Comparison of ENCODE assay signal across 11 mouse cellular contexts in genomic region chr14:25787387-25787910, GRCm38 (mm10). TPM values are rescaled to one million over a fixed set of nuclear protein-coding genes. Genes with fewer than 3 reads are reported as not detected.
DNase-seq lines count a peak whose midpoint lies in the region; ATAC-seq and TF ChIP-seq lines count a peak whose summit lies in the region.
"Had no signal": no experiment of that assay in that cellular context is flagged by ENCODE, and none has a peak within 500 bp of the region (broad histone marks: within the 10 kb centered on the region; RNA-seq: fewer than 3 reads in every experiment).

No protein-coding gene starts in this region.

- no peak overlapping the region for H3K9ac ChIP-seq in embryonic facial prominence, embryonic 13.5 days
- no peak overlapping the region for H3K9ac ChIP-seq in MEL (ENCODE audit: control insufficient read depth, low read depth, low read length, poor library complexity, severe bottlenecking)
- no peak overlapping the region for H3K9ac ChIP-seq in limb, embryonic 15.5 days

- no peaks in the 10 kb centered on the region for H3K27me3 ChIP-seq in embryonic facial prominence, embryonic 13.5 days
- 0 out of 2 replicates have a peak, but pooled peaks cover 4% of the 10 kb centered on the region for H3K27me3 ChIP-seq in embryonic facial prominence, embryonic 10.5 days (replicated peaks; ENCODE audit: low read depth, poor library complexity, severe bottlenecking)
- peaks cover 2% of the 10 kb centered on the region in 2 experiments; a peak in 1 of 4 replicates for H3K27me3 ChIP-seq in MEL (ENCODE audit: control insufficient read depth in 1 of 2, insufficient read depth in 2 of 2, low read length in 2 of 2)
- H3K27me3 ChIP-seq in limb, embryonic 15.5 days: no peaks in the 10 kb centered on the region

- H3K36me3 ChIP-seq in embryonic facial prominence, embryonic 13.5 days: no peaks in the 10 kb centered on the region
- no peaks in the 10 kb centered on the region for H3K36me3 ChIP-seq in embryonic facial prominence, embryonic 10.5 days (replicated peaks)
- H3K36me3 ChIP-seq in MEL (ENCODE audit: control insufficient read depth in 1 of 2, insufficient read depth in 2 of 2, low read length in 2 of 2): peaks cover 0 to 15% of the 10 kb centered on the region in 2 experiments; a peak in 2 of 4 replicates
- no peaks in the 10 kb centered on the region for H3K36me3 ChIP-seq in limb, embryonic 15.5 days

- no peak for TF ChIP-seq CTCF in MEL (IDR thresholded peaks at IDR 0.05 in 2 of 3, conservative IDR thresholded peaks at IDR 0.05 in 1 of 3; ENCODE audit: control insufficient read depth in 1 of 3, insufficient read depth in 1 of 3, low read depth in 2 of 3, low read length in 3 of 3, poor library complexity in 1 of 3, severe bottlenecking in 1 of 3)

- TF ChIP-seq RAD21 in MEL (IDR thresholded peaks at IDR 0.05; ENCODE audit: low read depth, low read length): no peak

- TF ChIP-seq EP300 in MEL (IDR thresholded peaks at IDR 0.05; ENCODE audit: low read depth in 1 of 2, low read length in 2 of 2): no peak

- H3K4me2 ChIP-seq in embryonic facial prominence, embryonic 13.5 days: no peak overlapping the region
- H3K4me2 ChIP-seq in limb, embryonic 15.5 days: 0 out of 2 replicates have a peak overlapping the region, but pooled peaks have one; percentile 20

- no peak overlapping the region for H3K4me3 ChIP-seq in embryonic facial prominence, embryonic 13.5 days
- H3K4me3 ChIP-seq in embryonic facial prominence, embryonic 10.5 days: no peak overlapping the region
- H3K4me3 ChIP-seq in MEL (ENCODE audit: control insufficient read depth in 1 of 2, insufficient read depth in 1 of 2, low read depth in 2 of 2, low read length in 2 of 2): no peak overlapping the region
- H3K4me3 ChIP-seq in limb, embryonic 15.5 days: no peak overlapping the region

- H3K79me2 ChIP-seq in MEL (ENCODE audit: control insufficient read depth, insufficient read depth, low read length, poor library complexity): no peaks in the 10 kb centered on the region

- WGBS in embryonic facial prominence, embryonic 13.5 days: 48% methylated on average over 12 of the region's 12 CpGs
- WGBS in embryonic facial prominence, embryonic 10.5 days: 75% methylated on average over 12 of the region's 12 CpGs
- WGBS in limb, embryonic 15.5 days: 41% methylated on average over 12 of the region's 12 CpGs

- H3K9me3 ChIP-seq in embryonic facial prominence, embryonic 13.5 days: no peaks in the 10 kb centered on the region
- H3K9me3 ChIP-seq in embryonic facial prominence, embryonic 10.5 days: no peaks in the 10 kb centered on the region
- H3K9me3 ChIP-seq in MEL (replicated peaks; ENCODE audit: insufficient read depth, low read length): no peaks in the 10 kb centered on the region
- no peaks in the 10 kb centered on the region for H3K9me3 ChIP-seq in limb, embryonic 15.5 days

- no peak for TF ChIP-seq POLR2A in MEL (IDR thresholded peaks at IDR 0.05; ENCODE audit: control insufficient read depth in 1 of 2, insufficient read depth in 1 of 2, low read depth in 1 of 2, low read length in 2 of 2, poor library complexity in 1 of 2)

- no peak for DNase-seq in embryonic facial prominence, embryonic 10.5 days (ENCODE audit: low spot score)
- peak; percentile 25 for DNase-seq in kidney, postnatal 10 days
- DNase-seq in kidney, adult 9 months: no peak
- DNase-seq in MEL (ENCODE audit: low read depth, low spot score): no peak
- DNase-seq in adrenal gland, postnatal 4 days (ENCODE audit: low spot score in 2 of 2): no peak
- DNase-seq: cerebellum, adult 8-10 months; embryo, embryonic 11 days; thymus, postnatal 14 days had no signal

- H3K27ac ChIP-seq in embryonic facial prominence, embryonic 13.5 days: 0 out of 2 replicates have a peak overlapping the region, but pooled peaks have one; percentile 11
- no peak overlapping the region for H3K27ac ChIP-seq in embryonic facial prominence, embryonic 10.5 days (replicated peaks)
- H3K27ac ChIP-seq in MEL (ENCODE audit: control insufficient read depth, low read depth, low read length): peak overlapping the region; percentile 64; the same call in 1 of the 2 replicates
- peak overlapping the region; percentile 74 for H3K27ac ChIP-seq in limb, embryonic 15.5 days

- peaks cover 23% of the 10 kb centered on the region for H3K4me1 ChIP-seq in embryonic facial prominence, embryonic 13.5 days
- peaks cover 28% of the 10 kb centered on the region for H3K4me1 ChIP-seq in embryonic facial prominence, embryonic 10.5 days
- H3K4me1 ChIP-seq in MEL (ENCODE audit: control insufficient read depth in 1 of 2, insufficient read depth in 2 of 2, low read length in 2 of 2): peaks cover 21 to 35% of the 10 kb centered on the region in 2 experiments
- H3K4me1 ChIP-seq in limb, embryonic 15.5 days: peaks cover 24% of the 10 kb centered on the region

- no peak for ATAC-seq in embryonic facial prominence, embryonic 13.5 days (ENCODE audit: insufficient number of reproducible peaks, insufficient read depth, low FRiP score, low TSS enrichment, low read depth)
- no peak for ATAC-seq in limb, embryonic 15.5 days (ENCODE audit: insufficient number of reproducible peaks, low FRiP score, low TSS enrichment, low read depth)
- no peak for ATAC-seq in granulocyte monocyte progenitor cell, adult 5-6 weeks (replicated peaks; ENCODE audit: poor library complexity, severe bottlenecking)

TF ChIP-seq in MEL, 35 proteins besides CTCF, POLR2A, EP300 and RAD21:
- TF ChIP-seq CHD2 (IDR thresholded peaks at IDR 0.05; ENCODE audit: low read length) (no peak), RCOR1 (IDR thresholded peaks at IDR 0.05; ENCODE audit: low read depth, low read length) (no peak)

RNA-seq across cellular contexts. Expression of gene Zcchc24, which starts 18.6 kb away (rescaled TPM):
- 29.4 and 32.7 TPM in 2 replicates for polyA plus RNA-seq in embryonic facial prominence, embryonic 13.5 days (2015; fragmentation: Nextera tagmentation; extraction: Ambion mirVana)
- polyA plus RNA-seq in embryonic facial prominence, embryonic 10.5 days (2016; fragmentation: Nextera tagmentation; extraction: Ambion mirVana): 12.9 and 15.2 TPM in 2 replicates
- 1.8 and 2.3 TPM in 2 replicates for total RNA-seq in MEL (2012; rRNA removed)
- polyA plus RNA-seq in MEL (2012; ENCODE audit: insufficient read depth in 1 of 2, insufficient read length in 2 of 2, low read depth in 1 of 2, low replicate concordance in 2 of 2, missing spikeins in 1 of 2): 1 to 10 TPM in 1 of 2 experiments, not detected in 1; 8.7 TPM
- 31.6 and 35.4 TPM in 2 replicates for polyA plus RNA-seq in limb, embryonic 15.5 days (2015; fragmentation: Nextera tagmentation; extraction: Ambion mirVana)
- 0.54 and 1.5 TPM in 2 replicates for total RNA-seq in granulocyte monocyte progenitor cell, adult 5-6 weeks (2014; fragmentation: Nextera tagmentation)
- 1.3 and 1.6 TPM in 2 replicates for total RNA-seq in granulocyte monocyte progenitor cell, adult 5-6 weeks (2017)
- 10 to 100 TPM; 30.2 to 34.7 TPM for total RNA-seq in adrenal gland, postnatal 4 days (2021)

RNA-seq across cellular contexts. Expression of gene Anxa11, which starts 54.5 kb away (rescaled TPM):
- polyA plus RNA-seq in embryonic facial prominence, embryonic 13.5 days (2015; fragmentation: Nextera tagmentation; extraction: Ambion mirVana): 15.4 and 15.9 TPM in 2 replicates
- polyA plus RNA-seq in embryonic facial prominence, embryonic 10.5 days (2016; fragmentation: Nextera tagmentation; extraction: Ambion mirVana): 5.3 and 6.1 TPM in 2 replicates
- total RNA-seq in MEL (2012; rRNA removed): 7.3 and 7.6 TPM in 2 replicates
- polyA plus RNA-seq in MEL (2012; ENCODE audit: insufficient read depth in 1 of 2, insufficient read length in 2 of 2, low read depth in 1 of 2, low replicate concordance in 2 of 2, missing spikeins in 1 of 2): 10 to 100 TPM in 1 of 2 experiments, not detected in 1; 40.5 TPM
- polyA plus RNA-seq in limb, embryonic 15.5 days (2015; fragmentation: Nextera tagmentation; extraction: Ambion mirVana): 20.9 and 28.6 TPM in 2 replicates
- total RNA-seq in granulocyte monocyte progenitor cell, adult 5-6 weeks (2014; fragmentation: Nextera tagmentation): 39.6 and 41.1 TPM in 2 replicates
- total RNA-seq in granulocyte monocyte progenitor cell, adult 5-6 weeks (2017): 7.2 and 9.7 TPM in 2 replicates
- 10 to 100 TPM; 54.9 to 58.8 TPM for total RNA-seq in adrenal gland, postnatal 4 days (2021)
